Mouse (Mus musculus): Measurements from ENCODE around the gene Itgal. TPM values are rescaled to one million over a fixed set of nuclear protein-coding genes. Genes with fewer than 3 reads are reported as not detected.
"Not testable (repeated sequence)": the region's sequence is repeated elsewhere in the genome, so short reads cannot be mapped to it uniquely, and the experiment has no call there.

Gene Itgal
- total RNA-seq, 2 experiments from 2014 or later = 0.37 to 0.59 TPM

GRCm38 (mm10) chr7:127345092-127345491 is 49.0 kb downstream of the Itgal start:
- intact Hi-C loops (cut with DNase I) = loop anchor here (2.0 to 5.0 kb wide), 4 partner anchors 36 to 292 kb away; partner anchors contain the start of gene Sephs2
- TF ChIP-seq CTCF (IDR thresholded peaks at IDR 0.05) = no peak
- Histone ChIP-seq H3K4me3 (peak overlapping the region; percentile 88), H3K27ac (peak overlapping the region; percentile 98)
- DNase-seq (ENCODE audit: extremely low spot score in 1 of 2, low spot score in 2 of 2) = peak in 1 of 2 experiments; percentile 32

GRCm38 (mm10) chr7:127345512-127346325 is 49.7 kb downstream of the Itgal start, which contains the start of gene Zfp768:
Gene Zfp768 (minus strand): TSS chr7:127345589.
- H3K27ac ChIP-seq = peak within 1 kb of the TSS; percentile 98
- TF ChIP-seq CTCF (IDR thresholded peaks at IDR 0.05) = no peak
- intact Hi-C loops (cut with DNase I) = loop anchor here (2.0 to 5.0 kb wide), 4 partner anchors 37 to 292 kb away; partner anchors contain the start of gene Sephs2
- H3K4me3 ChIP-seq = peak within 1 kb of the TSS; percentile 88
- peak; percentile 85 to 86 for DNase-seq (ENCODE audit: extremely low spot score in 1 of 2, low spot score in 2 of 2)

- intact Hi-C loops (cut with DNase I) = loop anchor here (5.0 kb wide), 3 partner anchors 74 to 291 kb away; partner anchors contain the start of gene Sephs2
- no peak for TF ChIP-seq CTCF (IDR thresholded peaks at IDR 0.05)
- Histone ChIP-seq H3K27ac (no peak overlapping the region), H3K4me3 (no peak overlapping the region)
- no peak for DNase-seq (ENCODE audit: extremely low spot score in 1 of 2, low spot score in 2 of 2)
Observed at GRCm38 (mm10) chr7:127346676-127347075, 50.6 kb downstream of the Itgal start.

GRCm38 (mm10) chr7:127351230-127352004 is 55.4 kb downstream of the Itgal start:
- no peak for DNase-seq (ENCODE audit: extremely low spot score in 1 of 2, low spot score in 2 of 2)
- no peak for TF ChIP-seq CTCF (IDR thresholded peaks at IDR 0.05)
- Histone ChIP-seq H3K27ac (no peak overlapping the region), H3K4me3 (no peak overlapping the region)
- intact Hi-C loops (cut with DNase I) = no loop called here

GRCm38 (mm10) chr7:127355796-127356195 is 59.7 kb downstream of the Itgal start:
- intact Hi-C loops (cut with DNase I) = no loop called here
- H3K4me3 ChIP-seq = no peak overlapping the region
- no peak for DNase-seq (ENCODE audit: extremely low spot score in 1 of 2, low spot score in 2 of 2)
- no peak for TF ChIP-seq CTCF (IDR thresholded peaks at IDR 0.05)
- no peak overlapping the region for H3K27ac ChIP-seq

- DNase-seq (ENCODE audit: extremely low spot score in 1 of 2, low spot score in 2 of 2) = no peak
- no peak overlapping the region for H3K27ac ChIP-seq
- intact Hi-C loops (cut with DNase I) = no loop called here
- TF ChIP-seq CTCF (IDR thresholded peaks at IDR 0.05) = no peak
- no peak overlapping the region for H3K4me3 ChIP-seq
Observed at GRCm38 (mm10) chr7:127357871-127358270, 61.8 kb downstream of the Itgal start.

GRCm38 (mm10) chr7:127358472-127358871 is 62.4 kb downstream of the Itgal start:
- Histone ChIP-seq H3K27ac (no peak overlapping the region), H3K4me3 (no peak overlapping the region)
- no peak for TF ChIP-seq CTCF (IDR thresholded peaks at IDR 0.05)
- DNase-seq (ENCODE audit: extremely low spot score in 1 of 2, low spot score in 2 of 2) = no peak
- intact Hi-C loops (cut with DNase I) = no loop called here

- intact Hi-C loops (cut with DNase I) = loop anchor here (5.0 kb wide), 1 partner anchor 47 kb away; the partner anchor contains the start of gene Zfp764
- TF ChIP-seq CTCF (IDR thresholded peaks at IDR 0.05) = no peak
- Histone ChIP-seq H3K27ac (no peak overlapping the region), H3K4me3 (no peak overlapping the region)
- DNase-seq (ENCODE audit: extremely low spot score in 1 of 2, low spot score in 2 of 2) = no peak
Observed at GRCm38 (mm10) chr7:127360265-127360664, 64.2 kb downstream of the Itgal start.

GRCm38 (mm10) chr7:127361449-127361848 is 65.4 kb downstream of the Itgal start:
- H3K27ac ChIP-seq = no peak overlapping the region
- no peak for DNase-seq (ENCODE audit: extremely low spot score in 1 of 2, low spot score in 2 of 2)
- TF ChIP-seq CTCF (IDR thresholded peaks at IDR 0.05) = no peak
- intact Hi-C loops (cut with DNase I) = loop anchor here (5.0 kb wide), 1 partner anchor 46 kb away; the partner anchor contains the start of gene Zfp764
- no peak overlapping the region for H3K4me3 ChIP-seq

- intact Hi-C loops (cut with DNase I) = loop anchor here (1.0 to 5.0 kb wide), 3 partner anchors 45 to 136 kb away; partner anchors contain the start of gene Zfp764
- not testable (repeated sequence) for DNase-seq (ENCODE audit: extremely low spot score in 1 of 2, low spot score in 2 of 2); H3K27ac ChIP-seq
- peak overlapping the region; percentile 26; the same call in 1 of the 2 replicates for H3K4me3 ChIP-seq
- peak; percentile 88 for TF ChIP-seq CTCF (IDR thresholded peaks at IDR 0.05)
Observed at GRCm38 (mm10) chr7:127362418-127362817, 66.4 kb downstream of the Itgal start.

GRCm38 (mm10) chr7:127363475-127363921 is 67.4 kb downstream of the Itgal start:
- DNase-seq (ENCODE audit: extremely low spot score in 1 of 2, low spot score in 2 of 2) = peak in 1 of 2 experiments; percentile 41
- TF ChIP-seq CTCF (IDR thresholded peaks at IDR 0.05) = no peak
- intact Hi-C loops (cut with DNase I) = loop anchor here (5.0 kb wide), 1 partner anchor 44 kb away; the partner anchor contains the start of gene Zfp764
- Histone ChIP-seq H3K4me3 (peak overlapping the region; percentile 41), H3K27ac (peak overlapping the region; percentile 72)

Data from left cerebral cortex, adult 2 months (tissue).